Mouse (Mus musculus): Measurements from ENCODE around the gene Tekt2. TPM values are rescaled to one million over a fixed set of nuclear protein-coding genes. Genes with fewer than 3 reads are reported as not detected.

Tekt2 gene
- polyA plus RNA-seq, 1 experiment from 2014 or later = 7.4 TPM

- ATAC-seq (ENCODE audit: low FRiP score, low TSS enrichment) (no peak), DNase-seq (no peak)
- Histone ChIP-seq H3K9me3 (ENCODE audit: control insufficient read depth, low read length) (no peaks in the 10 kb centered on the region), H3K36me3 (ENCODE audit: control insufficient read depth, insufficient read depth, low read length) (peaks cover 34% of the 10 kb centered on the region), H3K27me3 (ENCODE audit: control insufficient read depth, insufficient read depth, low read length) (no peaks in the 10 kb centered on the region; the same call in 1 of the 2 replicates), H3K4me2 (ENCODE audit: low read length) (no peak overlapping the region), H3K9ac (replicated peaks; ENCODE audit: low read length) (no peak overlapping the region), H3K4me1 (ENCODE audit: control insufficient read depth, insufficient read depth, low read length) (no peaks in the 10 kb centered on the region), H3K27ac (replicated peaks; ENCODE audit: low read depth, low read length) (no peak overlapping the region), H3K4me3 (replicated peaks; ENCODE audit: low read depth, low read length) (no peak overlapping the region)
- 42% methylated on average over 5 of the region's 5 CpGs for WGBS
Measured at GRCm38 (mm10) chr4:126313202-126313601, 12.3 kb downstream of the Tekt2 start.

- Histone ChIP-seq H3K9me3 (ENCODE audit: control insufficient read depth, low read length) (no peaks in the 10 kb centered on the region), H3K9ac (replicated peaks; ENCODE audit: low read length) (no peak overlapping the region), H3K27ac (replicated peaks; ENCODE audit: low read depth, low read length) (no peak overlapping the region), H3K4me2 (ENCODE audit: low read length) (no peak overlapping the region), H3K4me3 (replicated peaks; ENCODE audit: low read depth, low read length) (no peak overlapping the region), H3K27me3 (ENCODE audit: control insufficient read depth, insufficient read depth, low read length) (no peaks in the 10 kb centered on the region; the same call in 1 of the 2 replicates), H3K36me3 (ENCODE audit: control insufficient read depth, insufficient read depth, low read length) (peaks cover 19% of the 10 kb centered on the region), H3K4me1 (ENCODE audit: control insufficient read depth, insufficient read depth, low read length) (no peaks in the 10 kb centered on the region)
- 90% methylated on average over 16 of the region's 16 CpGs for WGBS
- DNase-seq = no peak
- ATAC-seq (ENCODE audit: low FRiP score, low TSS enrichment) = no peak
Measured at GRCm38 (mm10) chr4:126311566-126312200, 13.8 kb downstream of the Tekt2 start.

GRCm38 (mm10) chr4:126310344-126310743, 15.1 kb downstream of the Tekt2 start:
- 77% methylated on average over 7 of the region's 7 CpGs for WGBS

GRCm38 (mm10) chr4:126309922-126310309, 15.6 kb downstream of the Tekt2 start:
- Histone ChIP-seq H3K36me3 (ENCODE audit: control insufficient read depth, insufficient read depth, low read length) (0 out of 2 replicates have a peak, but pooled peaks cover 4% of the 10 kb centered on the region), H3K27ac (replicated peaks; ENCODE audit: low read depth, low read length) (no peak overlapping the region), H3K4me2 (ENCODE audit: low read length) (peak overlapping the region; percentile 52), H3K9ac (replicated peaks; ENCODE audit: low read length) (no peak overlapping the region), H3K27me3 (ENCODE audit: control insufficient read depth, insufficient read depth, low read length) (no peaks in the 10 kb centered on the region; the same call in 1 of the 2 replicates), H3K4me1 (ENCODE audit: control insufficient read depth, insufficient read depth, low read length) (no peaks in the 10 kb centered on the region), H3K4me3 (replicated peaks; ENCODE audit: low read depth, low read length) (peak overlapping the region; percentile 28), H3K9me3 (ENCODE audit: control insufficient read depth, low read length) (peaks cover 3% of the 10 kb centered on the region)
- 2% methylated on average over 7 of the region's 7 CpGs for WGBS
- DNase-seq = peak; percentile 93
- ATAC-seq (ENCODE audit: low FRiP score, low TSS enrichment) = peak; percentile 76; the same call in 1 of the 2 replicates

More at GRCm38 (mm10) chr4:126310344-126310743, 15.1 kb downstream of the Tekt2 start:
- Histone ChIP-seq H3K27ac (replicated peaks; ENCODE audit: low read depth, low read length) (no peak overlapping the region), H3K4me3 (replicated peaks; ENCODE audit: low read depth, low read length) (no peak overlapping the region), H3K9ac (replicated peaks; ENCODE audit: low read length) (no peak overlapping the region), H3K4me2 (ENCODE audit: low read length) (no peak overlapping the region), H3K36me3 (ENCODE audit: control insufficient read depth, insufficient read depth, low read length) (0 out of 2 replicates have a peak, but pooled peaks cover 6% of the 10 kb centered on the region), H3K9me3 (ENCODE audit: control insufficient read depth, low read length) (peaks cover 3% of the 10 kb centered on the region), H3K27me3 (ENCODE audit: control insufficient read depth, insufficient read depth, low read length) (no peaks in the 10 kb centered on the region; the same call in 1 of the 2 replicates), H3K4me1 (ENCODE audit: control insufficient read depth, insufficient read depth, low read length) (no peaks in the 10 kb centered on the region)
- DNase-seq = no peak
- no peak for ATAC-seq (ENCODE audit: low FRiP score, low TSS enrichment)

GRCm38 (mm10) chr4:126309211-126309921, 16.1 kb downstream of the Tekt2 start:
- Histone ChIP-seq H3K27me3 (ENCODE audit: control insufficient read depth, insufficient read depth, low read length) (no peaks in the 10 kb centered on the region; the same call in 1 of the 2 replicates), H3K4me1 (ENCODE audit: control insufficient read depth, insufficient read depth, low read length) (no peaks in the 10 kb centered on the region), H3K4me3 (replicated peaks; ENCODE audit: low read depth, low read length) (peak overlapping the region; percentile 28), H3K36me3 (ENCODE audit: control insufficient read depth, insufficient read depth, low read length) (no peaks in the 10 kb centered on the region), H3K4me2 (ENCODE audit: low read length) (peak overlapping the region; percentile 52), H3K9me3 (ENCODE audit: control insufficient read depth, low read length) (peaks cover 3% of the 10 kb centered on the region), H3K27ac (replicated peaks; ENCODE audit: low read depth, low read length) (no peak overlapping the region), H3K9ac (replicated peaks; ENCODE audit: low read length) (no peak overlapping the region; the same call in 1 of the 2 replicates)
- 13% methylated on average over 20 of the region's 20 CpGs for WGBS
- ATAC-seq (ENCODE audit: low FRiP score, low TSS enrichment) (peak; percentile 43; the same call in 1 of the 2 replicates), DNase-seq (no peak)

- Histone ChIP-seq H3K4me2 (ENCODE audit: low read length) (no peak overlapping the region), H3K9ac (replicated peaks; ENCODE audit: low read length) (no peak overlapping the region), H3K27me3 (ENCODE audit: control insufficient read depth, insufficient read depth, low read length) (peaks cover 13% of the 10 kb centered on the region), H3K27ac (replicated peaks; ENCODE audit: low read depth, low read length) (no peak overlapping the region), H3K36me3 (ENCODE audit: control insufficient read depth, insufficient read depth, low read length) (no peaks in the 10 kb centered on the region), H3K9me3 (ENCODE audit: control insufficient read depth, low read length) (peaks cover 3% of the 10 kb centered on the region), H3K4me1 (ENCODE audit: control insufficient read depth, insufficient read depth, low read length) (no peaks in the 10 kb centered on the region), H3K4me3 (replicated peaks; ENCODE audit: low read depth, low read length) (no peak overlapping the region)
- DNase-seq (no peak), ATAC-seq (ENCODE audit: low FRiP score, low TSS enrichment) (no peak)
- WGBS = 24% methylated on average over 2 of the region's 2 CpGs
Measured at GRCm38 (mm10) chr4:126306827-126307226, 18.7 kb downstream of the Tekt2 start.

GRCm38 (mm10) chr4:126306058-126306457, 19.4 kb downstream of the Tekt2 start:
- ATAC-seq (ENCODE audit: low FRiP score, low TSS enrichment) (no peak), DNase-seq (no peak)
- H3K36me3 ChIP-seq (ENCODE audit: control insufficient read depth, insufficient read depth, low read length) = no peaks in the 10 kb centered on the region
- no peak overlapping the region for H3K9ac ChIP-seq (replicated peaks; ENCODE audit: low read length)
- no peak overlapping the region for H3K4me3 ChIP-seq (replicated peaks; ENCODE audit: low read depth, low read length)
- H3K9me3 ChIP-seq (ENCODE audit: control insufficient read depth, low read length) = peaks cover 3% of the 10 kb centered on the region
- H3K4me1 ChIP-seq (ENCODE audit: control insufficient read depth, insufficient read depth, low read length) = peaks cover 3% of the 10 kb centered on the region; the same call in 1 of the 2 replicates
- no peak overlapping the region for H3K27ac ChIP-seq (replicated peaks; ENCODE audit: low read depth, low read length)
- WGBS = 88% methylated on average over 6 of the region's 6 CpGs
- peaks cover 21% of the 10 kb centered on the region for H3K27me3 ChIP-seq (ENCODE audit: control insufficient read depth, insufficient read depth, low read length)
- no peak overlapping the region for H3K4me2 ChIP-seq (ENCODE audit: low read length)

GRCm38 (mm10) chr4:126305428-126305827, 20.1 kb downstream of the Tekt2 start:
- DNase-seq = no peak
- no peak overlapping the region for H3K4me3 ChIP-seq (replicated peaks; ENCODE audit: low read depth, low read length)
- H3K9ac ChIP-seq (replicated peaks; ENCODE audit: low read length) = no peak overlapping the region
- ATAC-seq (ENCODE audit: low FRiP score, low TSS enrichment) = no peak
- peaks cover 3% of the 10 kb centered on the region for H3K9me3 ChIP-seq (ENCODE audit: control insufficient read depth, low read length)
- no peak overlapping the region for H3K4me2 ChIP-seq (ENCODE audit: low read length)
- no peak overlapping the region for H3K27ac ChIP-seq (replicated peaks; ENCODE audit: low read depth, low read length)
- H3K36me3 ChIP-seq (ENCODE audit: control insufficient read depth, insufficient read depth, low read length) = no peaks in the 10 kb centered on the region
- H3K27me3 ChIP-seq (ENCODE audit: control insufficient read depth, insufficient read depth, low read length) = peaks cover 27% of the 10 kb centered on the region
- WGBS = 84% methylated on average over 1 of the region's 1 CpGs
- H3K4me1 ChIP-seq (ENCODE audit: control insufficient read depth, insufficient read depth, low read length) = peaks cover 5% of the 10 kb centered on the region; the same call in 1 of the 2 replicates

All from midbrain, embryonic 14.5 days (tissue).